Mouse (Mus musculus): ENCODE data around the gene Fkbpl. TPM values are rescaled to one million over a fixed set of nuclear protein-coding genes. Genes with fewer than 3 reads are reported as not detected.

The Fkbpl gene
- polyA plus RNA-seq, 1 experiment from 2014 or later = 16.5 TPM

DNA sequence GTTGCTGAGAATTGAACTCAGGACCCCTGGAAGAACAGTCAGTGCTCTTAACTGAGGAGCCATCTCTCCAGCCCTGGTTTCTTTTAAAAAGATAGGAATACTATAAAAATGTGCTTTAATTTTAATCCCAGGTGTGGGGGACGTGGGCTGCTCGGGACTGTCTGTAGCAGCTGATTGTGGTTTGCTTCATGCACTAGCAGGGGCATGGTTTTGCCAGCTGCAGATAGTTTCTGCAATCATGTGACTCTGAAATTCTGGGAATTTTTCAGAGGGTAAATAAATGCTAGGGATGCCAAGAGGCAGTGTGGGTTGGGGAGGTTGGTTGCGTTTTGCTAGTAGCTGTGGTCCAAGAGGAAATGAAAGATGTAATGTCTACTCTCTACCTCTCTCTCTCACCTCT is 2.6 kb upstream of the Fkbpl start:
- Histone ChIP-seq H3K9ac (ENCODE audit: low read depth, low read length) (no peak overlapping the region), H3K9me3 (ENCODE audit: control insufficient read depth, low read length) (no peaks in the 10 kb centered on the region), H3K27me3 (ENCODE audit: control insufficient read depth, insufficient read depth, low read length) (no peaks in the 10 kb centered on the region), H3K36me3 (ENCODE audit: control insufficient read depth, insufficient read depth, low read length) (0 out of 2 replicates have a peak, but pooled peaks cover 4% of the 10 kb centered on the region), H3K4me2 (replicated peaks; ENCODE audit: low read depth, low read length) (no peak overlapping the region), H3K4me3 (ENCODE audit: low read length) (no peak overlapping the region), H3K27ac (ENCODE audit: low read depth, low read length) (no peak overlapping the region), H3K4me1 (ENCODE audit: control insufficient read depth, insufficient read depth, low read length) (peaks cover 21% of the 10 kb centered on the region; the same call in 1 of the 2 replicates)
- WGBS = 85% methylated on average over 3 of the region's 3 CpGs
- ATAC-seq (ENCODE audit: low FRiP score, low TSS enrichment) = no peak

DNA sequence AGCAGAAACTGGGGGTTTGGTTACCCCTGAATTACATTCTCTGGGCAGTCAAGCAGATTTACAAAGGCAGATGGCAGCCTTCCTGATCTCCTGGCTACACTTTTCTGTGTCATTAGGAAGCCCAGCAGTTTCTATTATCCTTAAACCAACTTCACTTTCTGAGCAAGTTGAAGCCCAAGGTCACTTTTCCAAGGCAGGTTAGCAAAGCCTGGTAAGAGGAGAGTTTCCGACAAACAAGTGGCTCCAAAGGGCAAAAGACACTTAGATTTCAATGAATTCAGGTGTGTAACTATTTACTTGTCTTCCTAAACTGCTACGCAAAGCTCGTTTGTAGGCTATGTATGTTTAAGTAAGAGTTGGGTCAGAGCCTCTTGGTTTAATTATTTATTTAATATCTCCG is 1.2 kb upstream of the Fkbpl start:
- Histone ChIP-seq H3K27ac (ENCODE audit: low read depth, low read length) (no peak overlapping the region), H3K4me2 (replicated peaks; ENCODE audit: low read depth, low read length) (no peak overlapping the region), H3K36me3 (ENCODE audit: control insufficient read depth, insufficient read depth, low read length) (0 out of 2 replicates have a peak, but pooled peaks cover 4% of the 10 kb centered on the region), H3K9me3 (ENCODE audit: control insufficient read depth, low read length) (no peaks in the 10 kb centered on the region), H3K4me1 (ENCODE audit: control insufficient read depth, insufficient read depth, low read length) (peaks cover 27% of the 10 kb centered on the region), H3K4me3 (ENCODE audit: low read length) (no peak overlapping the region), H3K9ac (ENCODE audit: low read depth, low read length) (no peak overlapping the region), H3K27me3 (ENCODE audit: control insufficient read depth, insufficient read depth, low read length) (no peaks in the 10 kb centered on the region)
- 92% methylated on average over 4 of the region's 4 CpGs for WGBS
- no peak for ATAC-seq (ENCODE audit: low FRiP score, low TSS enrichment)

DNA sequence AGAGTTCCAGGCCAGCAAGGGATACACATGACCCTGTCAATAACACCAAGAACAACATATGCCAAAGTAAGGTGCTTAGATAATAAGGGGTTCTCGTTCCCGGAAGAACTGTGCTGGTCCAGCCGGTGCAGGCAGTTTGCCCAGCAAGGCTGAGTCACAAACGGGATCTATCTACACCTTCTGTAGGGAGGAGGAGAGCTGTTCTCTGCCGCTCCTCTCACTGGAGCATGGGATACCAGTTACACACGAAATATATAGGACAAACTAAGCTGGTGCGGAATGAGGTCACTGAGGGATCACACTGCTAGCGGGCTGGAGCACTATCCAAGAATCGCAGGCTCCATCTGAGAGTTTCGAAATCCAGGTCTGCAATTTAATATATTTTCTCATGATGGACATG is 620 bp upstream of the Fkbpl start:
- Histone ChIP-seq H3K4me2 (replicated peaks; ENCODE audit: low read depth, low read length) (no peak overlapping the region), H3K36me3 (ENCODE audit: control insufficient read depth, insufficient read depth, low read length) (peaks cover 5% of the 10 kb centered on the region; the same call in 1 of the 2 replicates), H3K4me3 (ENCODE audit: low read length) (no peak overlapping the region), H3K9ac (ENCODE audit: low read depth, low read length) (no peak overlapping the region), H3K4me1 (ENCODE audit: control insufficient read depth, insufficient read depth, low read length) (peaks cover 27% of the 10 kb centered on the region), H3K27ac (ENCODE audit: low read depth, low read length) (no peak overlapping the region), H3K27me3 (ENCODE audit: control insufficient read depth, insufficient read depth, low read length) (no peaks in the 10 kb centered on the region), H3K9me3 (ENCODE audit: control insufficient read depth, low read length) (no peaks in the 10 kb centered on the region)
- no peak for ATAC-seq (ENCODE audit: low FRiP score, low TSS enrichment)
- WGBS = 83% methylated on average over 10 of the region's 10 CpGs

DNA sequence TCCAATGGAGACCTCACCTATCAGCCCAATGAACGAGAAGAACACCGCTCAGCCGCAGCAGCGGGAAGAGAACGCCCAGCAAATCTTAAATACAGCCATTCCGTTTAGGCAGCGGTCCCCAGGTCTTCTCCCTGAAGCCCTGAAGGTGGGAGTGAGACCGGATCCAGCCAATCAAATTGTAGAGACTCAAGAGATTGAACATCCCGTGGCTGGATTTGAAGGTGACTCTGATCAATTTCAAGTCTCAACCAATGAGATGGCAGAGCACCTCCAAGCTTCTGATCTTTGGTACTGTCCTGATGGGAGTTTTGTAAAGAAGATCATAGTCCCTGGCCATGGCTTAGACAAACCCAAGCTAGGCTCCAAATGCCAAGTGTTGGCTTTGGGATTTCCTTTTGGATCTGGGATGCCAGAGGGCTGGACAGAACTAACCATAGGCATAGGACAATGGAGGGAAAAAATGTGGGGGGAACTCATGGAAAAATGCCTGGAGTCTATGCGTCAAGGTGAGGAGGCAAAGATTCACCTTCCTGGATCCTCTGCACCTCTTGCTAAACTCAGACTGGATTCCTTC is 779 bp downstream of the Fkbpl start:
- Histone ChIP-seq H3K9me3 (ENCODE audit: control insufficient read depth, low read length) (no peaks in the 10 kb centered on the region), H3K4me1 (ENCODE audit: control insufficient read depth, insufficient read depth, low read length) (peaks cover 24% of the 10 kb centered on the region), H3K4me3 (ENCODE audit: low read length) (peak overlapping the region; percentile 67), H3K27me3 (ENCODE audit: control insufficient read depth, insufficient read depth, low read length) (no peaks in the 10 kb centered on the region), H3K36me3 (ENCODE audit: control insufficient read depth, insufficient read depth, low read length) (peaks cover 16% of the 10 kb centered on the region; the same call in 1 of the 2 replicates), H3K9ac (ENCODE audit: low read depth, low read length) (peak overlapping the region; percentile 74), H3K27ac (ENCODE audit: low read depth, low read length) (no peak overlapping the region; the same call in 1 of the 2 replicates), H3K4me2 (replicated peaks; ENCODE audit: low read depth, low read length) (peak overlapping the region; percentile 66)
- ATAC-seq (ENCODE audit: low FRiP score, low TSS enrichment) = no peak
- WGBS = 39% methylated on average over 10 of the region's 10 CpGs

DNA sequence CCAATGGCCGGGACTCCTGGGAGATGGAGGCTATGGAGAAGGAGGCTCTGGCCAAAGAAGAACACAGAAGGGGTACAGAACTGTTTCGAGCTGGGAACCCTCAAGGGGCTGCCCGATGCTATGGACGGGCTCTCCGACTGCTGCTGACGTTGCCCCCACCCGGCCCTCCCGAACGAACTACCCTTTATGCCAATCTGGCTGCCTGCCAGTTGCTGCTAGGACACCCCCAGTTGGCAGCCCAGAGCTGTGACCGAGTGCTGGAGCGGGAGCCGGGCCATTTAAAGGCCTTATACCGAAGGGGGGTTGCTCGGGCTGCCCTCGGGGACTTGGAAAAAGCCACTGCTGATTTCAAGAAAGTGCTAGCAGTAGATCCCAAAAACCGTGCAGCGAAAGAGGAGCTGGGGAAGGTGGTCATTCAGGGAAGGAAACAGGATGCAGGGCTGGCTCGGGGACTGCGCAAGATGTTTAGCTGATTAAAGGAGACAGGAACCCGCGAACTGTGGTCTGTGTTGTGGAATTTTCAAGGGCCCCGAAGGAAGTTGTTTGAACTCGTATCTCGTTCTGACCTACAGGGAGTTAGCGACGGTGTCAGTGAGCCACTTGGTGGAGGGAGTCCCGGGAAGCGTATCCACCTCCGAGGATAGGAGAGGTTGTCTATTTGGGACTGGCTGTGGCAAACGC is 1.4 kb downstream of the Fkbpl start:
- 91% methylated on average over 30 of the region's 30 CpGs for WGBS
- Histone ChIP-seq H3K4me1 (ENCODE audit: control insufficient read depth, insufficient read depth, low read length) (peaks cover 18% of the 10 kb centered on the region), H3K27ac (ENCODE audit: low read depth, low read length) (no peak overlapping the region), H3K9me3 (ENCODE audit: control insufficient read depth, low read length) (no peaks in the 10 kb centered on the region), H3K36me3 (ENCODE audit: control insufficient read depth, insufficient read depth, low read length) (peaks cover 22% of the 10 kb centered on the region; the same call in 1 of the 2 replicates), H3K4me3 (ENCODE audit: low read length) (no peak overlapping the region), H3K9ac (ENCODE audit: low read depth, low read length) (no peak overlapping the region), H3K27me3 (ENCODE audit: control insufficient read depth, insufficient read depth, low read length) (no peaks in the 10 kb centered on the region), H3K4me2 (replicated peaks; ENCODE audit: low read depth, low read length) (peak overlapping the region; percentile 66)
- no peak for ATAC-seq (ENCODE audit: low FRiP score, low TSS enrichment)

DNA sequence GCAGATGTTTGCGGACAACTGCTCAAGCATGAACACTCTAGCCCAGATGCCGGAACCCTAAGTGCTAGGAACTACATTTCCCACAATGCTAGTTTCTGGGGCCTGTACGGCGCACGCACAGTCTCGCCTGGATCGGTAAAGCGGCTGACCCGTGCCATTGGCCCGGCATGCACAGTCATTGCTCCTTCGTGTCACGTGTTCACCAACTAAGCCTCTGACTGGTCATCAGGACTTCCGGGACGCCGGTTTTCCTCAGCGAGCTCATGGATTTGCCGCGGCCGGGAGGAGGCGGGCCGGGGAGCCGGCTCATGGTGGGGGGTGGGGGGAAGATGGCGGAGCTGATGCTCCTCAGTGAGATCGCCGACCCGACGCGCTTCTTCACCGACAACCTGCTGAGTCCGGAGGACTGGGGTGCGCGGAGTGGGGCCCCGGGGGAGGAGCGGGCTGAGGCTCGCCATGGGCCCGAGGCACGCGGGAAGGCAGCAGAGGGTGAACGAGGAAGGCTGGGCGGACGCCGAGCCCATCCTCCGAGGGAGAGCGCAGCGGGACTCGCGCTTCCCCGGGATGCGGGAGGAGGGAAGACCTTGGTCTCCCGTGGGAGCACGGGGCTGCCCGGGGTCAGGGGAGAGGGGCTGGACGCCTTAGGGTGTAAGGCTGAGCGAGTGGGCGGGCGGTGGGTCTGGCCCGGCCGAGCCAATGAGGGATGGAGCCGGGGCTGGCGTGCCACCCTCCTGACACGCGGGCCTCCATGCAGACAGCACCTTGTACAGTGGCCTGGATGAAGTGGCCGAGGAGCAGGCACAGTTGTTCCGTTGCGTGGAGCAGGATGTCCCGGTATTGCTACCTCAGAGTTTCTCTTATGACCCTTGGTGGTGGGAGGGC is 2.6 kb downstream of the Fkbpl start, which contains the start of gene Atf6b:
Atf6b (plus strand) TSS at position 241 of the 882 bp plus-strand sequence.
- Histone ChIP-seq H3K4me3 (ENCODE audit: low read length) (peak within 1 kb of the TSS; percentile 91), H3K4me1 (ENCODE audit: control insufficient read depth, insufficient read depth, low read length) (peaks cover 12% of the 10 kb centered on the region), H3K36me3 (ENCODE audit: control insufficient read depth, insufficient read depth, low read length) (peaks cover 33% of the 10 kb centered on the region), H3K9ac (ENCODE audit: low read depth, low read length) (peak within 1 kb of the TSS; percentile 89), H3K4me2 (replicated peaks; ENCODE audit: low read depth, low read length) (peak within 1 kb of the TSS; percentile 42), H3K27ac (ENCODE audit: low read depth, low read length) (peak within 1 kb of the TSS; percentile 37; the same call in 1 of the 2 replicates), H3K9me3 (ENCODE audit: control insufficient read depth, low read length) (no peaks in the 10 kb centered on the region), H3K27me3 (ENCODE audit: control insufficient read depth, insufficient read depth, low read length) (no peaks in the 10 kb centered on the region)
- 1% methylated on average over 61 of the region's 66 CpGs for whole genome bisulfite sequencing
- peak; percentile 96 for ATAC-seq (ENCODE audit: low FRiP score, low TSS enrichment)

DNA sequence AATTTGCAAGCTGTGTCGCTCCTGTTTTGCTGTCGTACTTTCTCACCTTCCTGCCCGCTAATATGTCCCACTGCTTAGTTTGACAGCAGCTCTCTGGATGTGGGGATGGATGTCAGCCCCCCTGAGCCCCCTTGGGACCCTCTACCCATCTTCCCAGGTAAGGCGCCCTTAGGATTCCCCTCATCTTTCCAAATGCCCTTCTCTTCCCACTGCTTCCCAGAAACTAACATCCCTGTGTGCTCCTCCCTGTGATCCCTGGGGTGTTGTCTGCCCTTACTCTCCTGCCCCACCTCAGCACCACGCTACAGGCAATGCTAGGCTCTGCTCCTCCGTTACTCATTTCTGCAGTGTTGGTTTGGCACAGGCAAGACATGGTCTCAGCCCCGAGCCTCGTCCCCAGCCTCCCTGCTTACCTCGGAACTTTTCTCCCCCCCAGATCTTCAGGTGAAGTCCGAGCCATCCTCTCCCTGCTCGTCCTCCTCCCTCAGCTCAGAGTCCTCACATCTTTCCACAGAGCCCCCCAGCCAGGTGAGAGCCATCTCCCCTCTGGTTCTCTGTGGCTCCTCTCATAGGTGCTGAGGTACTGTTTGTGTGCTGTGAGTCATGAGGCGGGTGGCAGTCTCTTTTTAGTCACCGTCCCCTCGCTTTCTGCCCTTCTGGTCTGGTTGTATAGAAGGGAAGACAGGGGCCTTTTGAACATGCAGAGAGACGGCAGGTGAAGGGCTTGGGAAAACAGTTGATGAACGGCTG is 3.8 kb downstream of the Fkbpl start:
- ATAC-seq (ENCODE audit: low FRiP score, low TSS enrichment) = no peak
- 76% methylated on average over 16 of the region's 16 CpGs for WGBS
- H3K27ac ChIP-seq (ENCODE audit: low read depth, low read length) = no peak overlapping the region
- peak overlapping the region; percentile 91 for H3K4me3 ChIP-seq (ENCODE audit: low read length)
- peaks cover 44% of the 10 kb centered on the region for H3K36me3 ChIP-seq (ENCODE audit: control insufficient read depth, insufficient read depth, low read length)
- H3K4me1 ChIP-seq (ENCODE audit: control insufficient read depth, insufficient read depth, low read length) = peaks cover 12% of the 10 kb centered on the region
- H3K9me3 ChIP-seq (ENCODE audit: control insufficient read depth, low read length) = no peaks in the 10 kb centered on the region
- H3K9ac ChIP-seq (ENCODE audit: low read depth, low read length) = peak overlapping the region; percentile 7; the same call in 1 of the 2 replicates
- peak overlapping the region; percentile 42 for H3K4me2 ChIP-seq (replicated peaks; ENCODE audit: low read depth, low read length)
- no peaks in the 10 kb centered on the region for H3K27me3 ChIP-seq (ENCODE audit: control insufficient read depth, insufficient read depth, low read length)

DNA sequence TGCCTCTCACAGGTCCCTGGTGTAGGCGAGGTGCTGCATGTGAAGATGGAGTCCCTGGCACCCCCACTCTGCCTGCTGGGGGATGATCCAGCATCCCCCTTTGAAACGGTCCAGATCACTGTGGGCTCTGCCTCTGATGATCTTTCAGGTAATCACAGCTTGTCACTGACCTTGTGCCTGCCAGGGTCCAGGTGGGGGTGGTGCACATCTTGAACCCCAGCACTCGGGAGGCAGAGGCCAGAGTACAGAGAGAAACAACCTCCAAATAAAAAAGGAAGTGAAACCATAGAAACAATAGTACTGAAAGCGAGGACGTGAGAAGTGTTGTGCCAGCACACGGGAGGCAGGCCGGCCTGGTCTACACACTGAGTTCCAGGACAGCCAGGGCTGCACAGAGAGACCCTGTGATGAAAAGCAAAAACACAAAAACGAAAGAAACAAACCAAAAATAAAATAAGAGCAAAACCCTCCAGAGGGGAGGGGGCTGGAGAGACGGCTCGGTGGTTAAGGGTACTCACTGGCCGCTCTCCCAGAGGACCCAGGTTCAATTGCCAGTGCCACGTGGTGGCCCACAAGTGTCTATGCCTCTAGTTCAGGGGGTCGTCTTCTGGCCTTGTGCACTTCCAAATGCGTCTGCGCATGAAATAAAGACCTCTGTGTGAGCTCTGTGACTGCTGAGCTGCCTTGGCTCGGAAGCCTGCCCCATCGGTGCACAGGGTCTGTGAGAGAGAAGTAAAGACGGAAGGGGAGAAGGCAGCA is 4.7 kb downstream of the Fkbpl start:
- H3K4me2 ChIP-seq (replicated peaks; ENCODE audit: low read depth, low read length) = no peak overlapping the region
- WGBS = 87% methylated on average over 18 of the region's 18 CpGs
- H3K36me3 ChIP-seq (ENCODE audit: control insufficient read depth, insufficient read depth, low read length) = peaks cover 53% of the 10 kb centered on the region
- peaks cover 12% of the 10 kb centered on the region for H3K4me1 ChIP-seq (ENCODE audit: control insufficient read depth, insufficient read depth, low read length)
- H3K9me3 ChIP-seq (ENCODE audit: control insufficient read depth, low read length) = no peaks in the 10 kb centered on the region
- H3K9ac ChIP-seq (ENCODE audit: low read depth, low read length) = no peak overlapping the region
- H3K27me3 ChIP-seq (ENCODE audit: control insufficient read depth, insufficient read depth, low read length) = no peaks in the 10 kb centered on the region
- ATAC-seq (ENCODE audit: low FRiP score, low TSS enrichment) = no peak
- no peak overlapping the region for H3K27ac ChIP-seq (ENCODE audit: low read depth, low read length)
- no peak overlapping the region for H3K4me3 ChIP-seq (ENCODE audit: low read length)
